Mouse (Mus musculus): ENCODE measurements around the gene Obsl1.

GRCm38 (mm10) chr1:75479635-75479989 is 26.6 kb downstream of the Obsl1 start:
- TF ChIP-seq CTCF (IDR thresholded peaks at IDR 0.05) (no peak), EP300 (IDR thresholded peaks at IDR 0.05) (no peak)

Data from lung, postnatal 0 days (tissue).